Mouse (Mus musculus) gastrocnemius, adult 8-10 months (tissue): ENCODE measurements at regions not wholly inside any gene's neighbourhood (a gene's known extent, or its start where the extent isn't known, plus 50 kb on each side); places are given as distances from the start of the nearest gene placed in this dataset.

Experiments used
- DNase-seq, 2 experiments: peaks; one replicate each; pipeline ENCODE4 v3.0.0; 2022; ENCODE audit warnings: low spot score in 2 of 2

DNA sequence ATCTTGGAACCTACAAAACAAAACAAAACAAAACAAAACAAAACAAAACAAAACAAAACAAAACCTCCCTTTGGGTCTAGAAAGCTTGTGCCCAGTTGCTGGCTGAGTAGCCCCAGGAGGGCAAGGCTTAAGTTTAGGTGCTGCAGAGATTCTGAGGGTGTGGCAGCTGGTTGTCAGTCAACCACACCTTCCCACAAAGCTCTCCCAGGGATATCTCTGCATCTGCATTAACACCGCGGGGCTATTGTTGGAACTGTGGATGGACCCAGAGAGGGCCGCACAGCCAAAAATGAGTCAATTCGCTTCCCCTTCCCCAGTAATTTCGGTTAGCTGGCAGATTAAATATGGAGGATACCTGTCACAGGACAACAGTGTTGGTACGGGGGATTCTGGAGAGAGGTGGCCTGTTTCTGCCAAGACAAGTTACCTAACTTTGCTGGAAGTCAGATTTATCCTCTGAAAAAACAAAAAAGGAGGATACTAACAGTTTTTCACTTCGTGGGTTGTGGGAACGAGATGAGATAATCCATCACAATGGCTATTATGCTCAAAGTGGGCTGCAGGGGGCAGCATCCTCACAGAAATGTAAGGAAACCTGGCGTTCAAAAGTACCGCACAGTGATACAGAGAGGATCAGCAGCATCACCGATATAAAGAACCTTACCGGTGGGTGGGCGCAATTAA lies 96.7 kb downstream of the 1500009L16Rik start:
- peak; percentile 50 to 60 for DNase-seq

DNA sequence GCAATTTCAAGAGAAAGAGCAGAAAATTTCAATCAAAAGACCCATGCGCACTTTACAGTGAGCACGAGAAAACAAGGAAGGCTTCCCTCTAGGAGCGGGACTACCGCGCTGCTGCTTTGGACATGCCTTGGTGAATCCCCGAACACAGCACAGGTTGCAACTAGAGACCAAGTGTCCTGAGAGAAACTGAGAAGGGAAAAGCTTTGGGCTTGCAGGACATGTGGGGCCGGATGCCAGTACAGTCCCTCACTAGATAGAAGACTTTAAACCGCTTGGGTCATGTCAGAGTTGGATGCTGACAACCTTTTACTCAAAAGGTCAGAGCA lies 97.2 kb downstream of the 1500009L16Rik start:
- no peak for DNase-seq

DNA sequence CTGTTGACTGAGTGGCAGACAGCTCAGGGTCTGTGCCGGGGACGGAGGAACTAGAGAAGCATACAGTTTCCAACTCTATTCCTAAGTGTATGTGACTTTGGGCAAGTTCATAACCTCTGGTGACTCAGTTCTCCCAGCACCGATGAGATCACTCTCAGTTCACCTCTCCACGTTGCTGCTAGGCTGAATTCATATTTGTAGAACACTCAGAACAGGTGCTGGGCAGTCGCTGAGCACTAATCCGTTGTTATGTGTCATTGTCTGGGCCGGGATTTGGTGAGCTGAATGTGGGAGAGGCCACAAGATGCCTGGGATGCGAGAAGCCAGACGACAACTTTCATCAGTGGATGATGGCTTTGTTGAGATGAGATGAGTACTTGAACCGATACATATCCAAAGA lies 98.4 kb downstream of the 1500009L16Rik start:
- DNase-seq: no peak

DNA sequence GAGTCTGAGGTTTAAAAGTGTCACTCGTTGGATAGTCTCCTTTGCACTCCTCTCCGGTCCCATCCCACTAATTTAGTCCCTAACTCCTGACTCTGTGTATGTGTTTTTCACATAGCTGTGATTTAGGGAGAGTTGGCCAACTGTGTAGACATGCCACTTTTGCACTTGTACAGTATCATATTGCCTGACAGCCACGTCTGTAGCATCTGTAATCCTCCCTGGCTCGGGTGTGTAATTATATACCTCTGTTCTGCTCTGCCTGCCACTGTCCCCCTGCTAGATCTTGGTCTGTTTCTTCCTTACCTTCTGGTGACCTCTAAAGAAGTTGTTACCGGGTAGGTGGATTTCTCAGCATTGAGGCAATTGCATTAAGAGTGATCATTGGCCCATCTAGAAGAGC lies 103.4 kb downstream of the 1500009L16Rik start:
- no peak for DNase-seq

DNA sequence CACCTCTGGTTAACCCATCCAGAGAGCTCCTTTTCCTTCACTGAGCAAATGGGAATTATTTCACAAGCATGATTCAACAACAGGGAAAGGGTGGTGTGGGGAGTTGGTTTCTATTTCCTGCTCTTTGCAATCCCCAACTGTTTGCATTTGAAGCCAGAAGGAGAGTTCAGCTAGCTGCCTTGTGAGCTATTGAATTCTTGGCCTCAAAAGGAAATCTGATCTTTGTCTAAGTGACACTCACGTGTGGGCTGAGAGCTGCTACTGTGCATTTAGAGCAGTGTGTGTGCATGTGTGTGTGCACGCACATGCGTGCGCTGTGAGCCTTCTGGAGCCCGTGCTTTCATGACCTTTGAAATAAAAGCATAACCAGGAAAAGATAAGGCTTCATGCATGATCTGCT lies 113.7 kb downstream of the 1500009L16Rik start:
- DNase-seq: no peak

DNA sequence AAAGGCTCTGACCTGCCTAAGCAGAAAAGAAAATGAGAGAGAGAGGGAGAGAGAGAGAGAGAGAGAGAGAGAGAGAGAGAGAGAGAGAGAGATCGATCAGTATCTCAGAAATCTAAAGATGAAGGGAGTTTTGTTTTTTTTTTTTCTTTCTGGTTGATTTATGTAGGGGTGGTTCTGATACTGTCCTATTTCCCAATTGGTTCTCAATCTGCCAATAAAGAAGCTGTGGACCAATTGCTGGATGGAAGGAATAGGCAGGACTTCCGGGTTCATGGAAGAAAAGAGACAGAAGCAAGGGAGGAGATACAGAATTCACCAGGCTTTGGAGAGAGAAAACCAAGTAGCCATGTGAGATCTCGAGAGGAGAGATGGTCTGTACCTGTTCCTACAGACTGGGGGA lies 117.6 kb downstream of the 1500009L16Rik start:
- no peak for DNase-seq

DNA sequence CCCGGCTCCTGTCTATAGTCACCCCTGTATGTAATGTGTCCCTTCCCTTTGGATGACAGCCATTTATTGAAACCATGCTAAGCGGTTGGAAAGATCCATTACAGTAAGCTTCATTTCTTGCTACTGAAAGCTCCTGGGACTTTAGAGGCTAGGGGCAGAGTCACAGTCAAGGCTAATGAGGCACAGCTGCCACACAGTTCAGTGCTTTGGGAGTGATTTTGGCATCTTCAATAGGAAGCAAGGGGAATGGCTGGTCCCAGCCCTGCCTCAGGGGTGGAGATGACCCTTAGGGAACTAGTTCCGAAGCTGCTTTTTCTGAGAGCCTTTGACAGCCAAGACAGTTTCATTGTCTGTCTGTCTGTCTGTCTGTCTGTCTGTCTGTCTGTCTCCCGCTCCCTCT lies 128.2 kb downstream of the 1500009L16Rik start:
- no peak for DNase-seq

DNA sequence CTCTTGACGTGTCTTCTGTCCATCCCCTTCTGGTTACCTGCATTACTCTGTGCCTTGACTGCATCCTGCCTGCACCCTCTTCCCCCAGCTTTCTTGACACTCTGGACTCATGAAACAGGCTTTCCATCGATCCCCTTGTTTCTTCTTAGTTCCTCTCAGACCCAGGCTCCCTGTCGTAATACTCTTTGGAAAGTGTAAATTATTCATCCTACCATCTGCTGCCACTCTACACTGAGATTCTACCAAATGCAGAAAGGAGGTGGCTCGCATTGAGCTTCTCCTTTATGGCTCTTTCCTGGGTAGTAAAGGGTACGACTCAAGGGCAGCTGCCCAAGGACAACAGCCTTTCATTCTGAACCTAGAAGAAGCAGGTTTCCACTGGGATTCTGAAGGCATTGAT lies 129.5 kb downstream of the 1500009L16Rik start:
- DNase-seq: no peak

DNA sequence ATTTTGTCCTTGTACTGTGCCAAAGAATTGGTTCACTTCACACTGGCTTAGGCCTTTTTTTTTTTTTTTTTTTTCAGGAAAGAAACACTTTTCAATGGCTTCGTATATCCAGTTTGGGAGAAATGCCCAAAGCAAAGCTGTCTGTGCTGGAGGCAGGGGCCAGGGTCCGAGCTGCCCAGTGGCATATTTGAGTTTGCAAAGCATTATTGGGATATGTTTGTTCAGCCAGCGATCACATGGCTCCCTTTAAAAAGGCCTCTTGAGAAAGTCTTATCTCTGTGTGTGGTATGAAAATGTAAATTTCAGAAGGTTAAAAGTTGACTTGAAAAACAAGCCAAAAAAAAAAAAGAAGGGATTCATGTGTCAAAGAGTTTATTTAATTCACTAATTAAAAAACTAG lies 130.1 kb downstream of the 1500009L16Rik start:
- no peak for DNase-seq

DNA sequence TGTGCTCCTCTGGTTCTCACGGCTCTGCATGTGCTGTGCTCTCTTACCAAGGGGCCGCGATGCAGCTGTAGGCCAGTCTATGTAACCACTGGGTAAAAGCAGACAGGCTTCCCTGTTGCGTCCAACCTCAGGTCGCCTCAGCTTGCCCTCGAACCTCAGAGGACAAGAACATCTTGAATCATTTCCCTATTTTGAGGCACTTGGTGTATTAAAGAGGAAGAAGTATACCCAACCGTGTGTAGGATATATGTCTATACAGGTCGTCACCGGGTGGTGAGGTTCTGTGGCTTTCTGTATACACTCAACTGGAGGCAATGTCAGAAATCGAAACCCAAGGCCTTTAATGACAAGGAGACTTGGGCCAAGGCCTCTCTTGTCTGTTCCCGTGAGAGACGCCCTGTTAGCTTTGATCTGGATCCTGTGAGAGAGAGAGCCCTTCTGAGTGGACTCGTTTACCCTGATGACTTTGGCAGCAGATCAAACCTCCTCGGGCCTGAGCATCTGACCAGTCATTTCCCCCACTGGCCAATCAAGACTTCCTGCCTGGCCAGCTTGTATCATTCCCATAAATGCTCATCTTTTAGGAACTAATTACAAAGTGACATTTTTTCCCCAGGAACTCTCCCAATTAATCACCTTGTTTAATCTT lies 135.3 kb downstream of the 1500009L16Rik start:
- DNase-seq: no peak

DNA sequence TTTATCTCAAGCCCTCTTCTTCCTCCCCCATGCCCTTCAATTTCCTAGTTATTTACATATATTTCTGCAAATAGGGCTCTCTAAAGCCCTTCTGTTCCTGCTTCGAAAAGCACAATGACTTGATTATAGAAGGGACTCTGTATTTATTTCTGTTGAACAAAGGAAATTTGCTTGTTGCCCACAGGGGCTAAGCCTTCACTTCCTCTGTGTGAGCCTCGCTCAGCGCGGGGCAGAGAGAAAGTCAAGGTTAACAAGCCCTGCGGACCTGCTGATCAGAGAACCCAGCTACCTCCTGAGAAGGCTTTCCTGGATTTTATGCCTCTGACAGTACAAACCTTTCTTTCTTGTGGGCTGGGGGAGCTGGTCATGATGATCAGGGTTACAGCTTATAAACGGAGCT lies 136.0 kb downstream of the 1500009L16Rik start:
- DNase-seq: no peak

DNA sequence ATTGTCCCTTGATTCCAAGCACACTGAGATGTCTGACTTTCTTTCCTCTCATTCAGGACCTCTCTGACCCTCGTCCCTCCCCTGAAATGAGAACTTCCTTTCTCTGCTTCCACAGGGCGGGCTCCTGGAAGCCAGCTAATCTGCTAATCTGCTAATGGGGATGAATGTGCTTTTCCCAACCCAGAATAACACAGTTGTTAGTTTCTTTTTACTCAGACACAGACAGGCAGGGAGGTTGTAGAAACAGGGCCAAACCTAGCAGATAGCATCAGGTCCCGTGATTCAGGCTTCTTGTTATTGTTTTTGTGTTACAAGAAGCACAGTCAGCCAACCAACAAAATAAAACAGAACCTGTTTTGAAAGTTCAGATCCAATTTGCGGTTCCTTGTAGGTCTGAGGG lies 137.0 kb downstream of the 1500009L16Rik start:
- DNase-seq: no peak

DNA sequence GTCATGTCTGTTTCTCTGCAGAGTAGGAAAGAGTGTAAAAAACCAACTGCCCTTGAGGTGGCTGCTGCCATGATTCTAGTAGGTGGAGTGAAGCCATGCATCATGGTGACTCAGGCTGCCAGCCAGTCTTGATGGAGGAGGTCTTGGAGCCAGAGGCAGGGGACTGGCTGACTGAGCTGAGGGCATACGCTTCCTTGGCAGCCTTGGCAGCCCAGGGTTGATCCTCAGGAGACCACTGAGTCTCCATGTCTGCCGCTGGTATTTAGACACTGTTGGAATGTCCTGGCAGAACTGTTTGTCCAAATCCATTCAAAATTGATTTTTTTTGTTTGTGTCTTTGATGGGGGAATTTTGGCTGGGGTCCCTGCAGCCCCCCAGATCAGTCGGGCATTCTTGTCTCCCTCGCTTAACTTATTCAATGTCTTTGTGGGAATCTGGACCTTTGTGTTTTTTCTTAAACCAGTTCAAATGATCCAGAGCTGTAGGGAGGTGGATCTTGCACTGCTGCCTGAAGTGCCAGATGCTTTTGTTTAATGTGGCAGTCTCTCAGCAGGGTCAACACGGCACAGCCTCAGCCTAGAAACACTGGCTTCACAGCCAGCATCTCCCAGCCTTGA lies 139.0 kb downstream of the 1500009L16Rik start:
- DNase-seq: no peak

DNA sequence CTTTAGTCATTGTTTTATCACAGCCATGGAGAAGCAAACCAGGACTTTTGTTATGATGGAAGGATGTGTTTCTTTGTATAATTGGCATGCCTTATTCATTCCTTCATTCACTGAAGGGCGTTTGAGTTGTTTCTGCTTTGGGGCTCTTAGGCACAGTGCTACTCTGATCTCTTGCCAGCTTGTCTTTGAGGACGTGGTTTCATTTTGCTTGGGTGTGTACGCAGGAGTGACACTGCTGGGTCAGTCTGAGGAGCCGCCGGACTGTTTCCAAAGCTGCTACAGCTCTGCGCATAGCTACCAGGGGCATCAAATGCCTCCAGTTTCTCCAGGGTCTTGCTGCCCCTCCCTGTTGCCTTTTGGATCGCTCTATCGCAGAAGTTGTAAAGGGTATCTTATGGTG lies 141.9 kb downstream of the 1500009L16Rik start:
- DNase-seq: no peak

DNA sequence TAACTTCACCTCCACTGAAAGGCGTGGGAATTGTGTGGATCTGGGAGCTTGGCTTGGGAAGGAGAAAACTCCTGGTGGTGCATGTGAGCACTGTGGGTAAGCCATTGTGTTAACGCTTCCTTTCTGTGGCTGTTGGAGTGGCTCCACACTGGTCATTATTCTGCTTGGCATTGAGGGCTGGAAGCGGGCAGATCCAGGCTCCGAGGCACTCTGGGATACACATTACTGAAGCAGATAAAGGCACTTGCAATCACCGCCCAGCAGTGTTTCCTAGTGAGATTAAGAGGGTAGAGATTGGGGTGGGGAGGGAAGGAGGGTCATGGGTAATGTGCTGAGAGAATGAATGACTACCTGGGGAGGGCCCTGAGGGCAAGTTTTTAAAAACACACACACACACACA lies 143.3 kb downstream of the 1500009L16Rik start:
- DNase-seq: no peak

DNA sequence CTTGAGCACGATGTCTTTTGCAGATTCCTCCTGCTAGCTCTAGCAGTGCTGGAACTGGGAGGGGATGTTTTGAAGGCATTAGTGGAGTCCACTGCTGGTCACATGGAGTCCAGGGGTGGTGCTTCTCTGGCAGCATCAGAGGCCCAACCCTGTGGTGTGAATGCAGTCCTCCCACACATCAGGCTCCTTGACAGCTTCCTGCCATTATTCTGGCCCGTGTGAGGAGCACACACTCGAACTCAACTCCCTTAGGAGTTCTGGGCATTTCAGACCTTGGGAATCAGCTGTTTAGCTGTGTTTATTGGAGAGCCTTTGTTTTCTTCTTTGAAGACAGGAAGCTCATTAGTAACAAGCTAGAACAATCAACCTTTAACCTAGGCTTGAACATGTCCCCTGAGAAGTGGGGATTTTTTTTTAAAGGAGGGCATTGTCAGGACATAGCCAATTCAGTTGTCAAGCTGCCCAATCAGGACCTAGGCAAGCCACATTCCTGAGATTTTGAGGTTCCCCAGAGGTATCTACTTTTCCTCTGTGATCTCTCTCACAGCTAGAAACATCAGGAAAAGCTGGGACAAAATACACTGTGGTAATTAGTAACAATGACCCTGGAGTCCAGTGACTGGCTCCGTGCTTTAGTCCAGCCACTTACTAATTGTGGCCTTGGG lies 149.2 kb downstream of the 1500009L16Rik start:
- peak in 1 of 2 experiments; percentile 22 for DNase-seq

DNA sequence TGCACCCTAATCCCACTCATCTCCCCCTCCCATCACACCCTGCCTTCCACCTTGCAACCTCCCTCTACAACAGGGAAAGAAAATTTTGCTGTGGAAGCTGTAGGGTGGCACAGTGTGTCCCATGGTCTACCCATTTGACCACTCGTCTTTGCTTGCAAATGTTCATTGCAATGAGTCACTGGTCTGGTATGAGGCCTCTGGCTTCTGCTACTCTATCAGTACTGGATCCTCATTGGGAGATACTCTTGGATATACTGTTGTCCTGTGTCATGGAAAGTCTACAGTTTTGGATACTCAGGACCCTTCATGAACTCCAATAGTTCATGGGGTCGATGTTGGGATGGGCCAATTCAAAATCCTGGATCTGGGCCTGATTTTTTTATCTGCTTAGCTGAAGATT lies 156.1 kb downstream of the 1500009L16Rik start:
- no peak for DNase-seq

DNA sequence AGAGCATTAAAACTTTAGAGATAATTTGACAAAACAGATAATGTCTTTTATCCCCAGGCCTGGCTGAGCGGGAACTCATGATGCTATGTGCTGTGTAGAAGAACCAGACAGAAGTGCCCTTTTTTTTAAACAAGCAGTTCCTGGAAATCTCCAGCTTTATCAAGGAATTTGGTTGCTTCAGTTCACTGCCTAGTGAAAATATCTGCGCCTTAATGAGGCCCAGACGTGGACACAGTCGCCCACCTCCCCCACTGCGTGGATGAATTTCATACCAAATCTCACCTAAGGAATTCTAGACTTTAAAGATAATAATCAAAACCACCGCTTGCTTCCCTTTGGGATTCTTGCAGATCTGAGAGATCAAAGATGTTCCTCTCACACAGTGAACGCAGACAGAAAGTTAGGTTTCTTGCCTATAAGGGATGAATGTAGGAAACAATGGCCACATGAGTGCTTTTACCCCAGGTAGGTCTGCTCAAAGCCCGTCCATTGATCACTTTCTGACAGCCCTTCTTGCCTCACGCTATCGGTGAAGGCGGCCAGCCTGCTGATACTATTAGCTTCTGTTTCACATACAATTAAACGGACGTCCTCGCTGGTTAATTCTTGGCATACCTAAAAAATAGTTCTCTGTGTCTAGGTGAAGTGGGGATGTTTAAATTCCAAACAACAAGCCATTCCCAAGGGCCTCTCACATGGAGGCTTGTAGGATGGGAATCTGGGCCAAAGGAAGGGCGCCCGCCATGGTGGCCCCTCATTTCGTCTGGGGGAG lies 159.6 kb downstream of the 1500009L16Rik start:
- DNase-seq: no peak

DNA sequence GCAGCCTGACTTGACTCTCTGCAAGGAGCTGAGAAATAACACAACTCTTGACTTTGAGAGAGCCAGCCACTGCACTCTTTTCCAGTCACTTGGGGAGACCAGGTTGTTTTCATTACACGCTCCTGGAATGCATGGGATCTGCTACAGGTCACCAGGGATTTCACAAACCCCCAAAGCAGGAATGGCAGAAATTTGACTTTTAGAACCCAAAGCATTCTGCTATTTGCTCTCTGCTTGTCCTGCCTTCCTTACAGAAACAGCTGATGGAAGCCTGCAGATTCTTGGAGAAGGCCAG lies 160.2 kb downstream of the 1500009L16Rik start:
- DNase-seq: no peak

DNA sequence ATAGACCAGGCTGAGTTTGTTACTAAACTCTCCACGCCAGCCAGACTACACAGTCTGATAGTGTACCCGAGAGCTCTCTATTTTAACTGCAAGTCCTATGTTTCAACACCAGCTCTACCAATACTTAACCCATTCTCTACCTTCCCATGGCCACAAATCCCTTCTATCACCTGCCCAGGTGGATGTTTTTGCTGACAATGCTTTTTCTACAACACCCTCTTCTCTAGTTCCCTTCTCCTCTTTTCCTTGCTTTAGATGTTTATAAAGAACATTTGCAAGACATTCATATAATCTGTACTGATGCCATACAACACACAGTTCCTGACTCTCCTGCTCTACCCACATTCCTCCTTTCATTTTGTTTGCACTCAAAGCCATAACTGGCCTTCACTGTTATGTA lies 161.9 kb downstream of the 1500009L16Rik start:
- DNase-seq: no peak

DNA sequence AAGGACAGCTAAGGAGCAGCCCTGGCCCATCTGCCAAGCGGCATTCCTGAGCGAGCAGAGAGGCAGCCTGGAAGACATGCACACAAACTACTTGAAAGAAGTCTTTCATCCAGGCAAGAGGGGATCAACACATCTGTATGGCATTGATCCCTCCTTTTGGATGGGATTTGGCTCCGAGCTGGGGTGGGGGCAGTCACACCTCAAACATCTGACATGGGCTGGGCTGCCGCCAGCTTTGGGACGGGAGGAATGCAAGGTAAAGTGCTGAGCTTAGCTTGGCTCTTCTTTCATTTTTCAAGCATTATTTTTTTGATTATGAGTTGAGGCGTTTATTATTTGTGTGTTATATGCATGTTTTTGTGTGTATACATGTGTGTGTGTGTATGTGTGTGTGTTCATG lies 165.9 kb downstream of the 1500009L16Rik start:
- no peak for DNase-seq

DNA sequence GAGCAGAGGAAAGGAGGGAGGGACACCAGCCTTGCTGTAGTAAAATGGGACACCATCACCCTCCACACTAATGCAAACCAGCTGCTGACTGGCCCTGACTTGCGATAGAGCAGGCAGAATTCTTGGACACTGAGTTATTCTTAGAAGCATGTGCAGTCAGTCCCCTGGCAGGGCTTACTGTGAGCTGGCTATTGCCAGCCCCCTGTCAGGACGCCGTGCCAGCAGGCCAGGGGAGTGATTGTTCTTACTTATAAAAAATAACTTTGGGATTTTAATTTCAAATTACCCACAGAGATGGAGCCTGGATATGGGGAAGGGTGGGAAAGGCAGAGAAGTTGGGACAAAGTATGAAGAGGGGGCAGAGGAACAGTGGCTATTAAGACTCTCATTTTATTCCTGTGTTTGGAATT lies 173.1 kb downstream of the 1500009L16Rik start:
- peak; percentile 10 to 12 for DNase-seq
